Mouse (Mus musculus) small intestine, adult 2 months (tissue): Measurements from ENCODE around the gene Slc17a9.

Experiments used
- CTCF ChIP-seq: fragments of 200-500 bp; IDR thresholded peaks from 2 replicates; pipeline ENCODE4 v1.5.1; 2012; ENCODE audit warnings: low read depth, mild to moderate bottlenecking, control low read depth, inconsistent platforms, low read length, moderate library complexity, mixed read lengths; ENCODE audit not compliant: insufficient replicate concordance, insufficient read length; ENCODE audit errors: extremely low read depth
- POLR2A ChIP-seq: fragments of 200-500 bp; IDR thresholded peaks from 2 replicates; pipeline ENCODE4 v1.6.1; 2012; ENCODE audit warnings: low read depth, mild to moderate bottlenecking, control low read depth, inconsistent platforms, low read length, moderate library complexity

- no peak for TF ChIP-seq POLR2A
- no peak for TF ChIP-seq CTCF
These were observed 6.0 kb downstream of the Slc17a9 start for GRCm38 (mm10) chr2:180731036-180731435.
